Mouse (Mus musculus) yolk sac, embryonic 10.5 days (tissue): ENCODE measurements around the gene Dapk1.
A peak's percentile ranks its signal among the peaks of the same experiment; 100 is the strongest.

Source experiments
- DNase-seq: peaks from one replicate; pipeline ENCODE4 v3.0.0-alpha.2; 2017; ENCODE audit warnings: low spot score

The Dapk1 gene

GRCm38 (mm10) chr13:60695186-60695980 is 93.6 kb downstream of the Dapk1 start:
- no peak for DNase-seq

DNA sequence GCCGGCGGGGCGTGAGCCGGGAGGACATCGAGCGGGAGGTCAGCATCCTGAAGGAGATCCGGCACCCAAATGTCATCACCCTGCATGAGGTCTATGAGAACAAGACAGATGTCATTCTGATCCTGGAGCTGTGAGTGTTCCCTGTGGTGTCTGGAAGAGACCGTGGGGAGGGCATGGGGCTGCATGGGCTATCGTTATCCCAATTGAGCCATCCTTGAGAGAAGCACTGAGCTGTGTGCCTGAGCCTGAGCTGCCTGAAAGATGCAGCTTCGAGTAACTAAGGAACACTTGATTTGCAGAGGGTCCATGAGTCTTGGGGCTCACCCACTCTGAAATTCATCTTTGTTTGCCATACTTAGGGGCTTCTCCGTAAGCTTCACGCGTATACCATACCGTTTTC is 94.6 kb downstream of the Dapk1 start:
- DNase-seq = no peak

- no peak for DNase-seq
Observed at GRCm38 (mm10) chr13:60696741-60697140, 95.0 kb downstream of the Dapk1 start.

DNA sequence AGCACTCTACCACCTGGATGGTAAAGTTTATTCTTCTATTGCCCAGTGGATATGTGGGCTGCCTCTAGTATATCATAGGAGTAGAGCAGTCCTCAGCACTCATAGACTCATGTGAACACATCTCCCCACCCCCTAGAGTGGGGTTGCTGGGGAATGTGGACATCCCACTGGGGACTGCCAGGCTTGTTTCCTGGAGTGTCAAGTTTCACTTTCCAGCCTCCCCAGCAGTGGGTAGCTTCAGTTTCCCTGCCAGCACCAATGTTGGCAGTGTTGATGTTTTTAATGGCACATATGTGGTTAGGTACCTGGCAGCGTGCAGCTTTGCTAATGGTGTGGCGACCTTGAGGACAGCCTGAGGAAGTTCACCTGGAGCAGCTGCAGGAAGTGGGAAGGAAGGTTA is 96.3 kb downstream of the Dapk1 start:
- DNase-seq = no peak

DNA sequence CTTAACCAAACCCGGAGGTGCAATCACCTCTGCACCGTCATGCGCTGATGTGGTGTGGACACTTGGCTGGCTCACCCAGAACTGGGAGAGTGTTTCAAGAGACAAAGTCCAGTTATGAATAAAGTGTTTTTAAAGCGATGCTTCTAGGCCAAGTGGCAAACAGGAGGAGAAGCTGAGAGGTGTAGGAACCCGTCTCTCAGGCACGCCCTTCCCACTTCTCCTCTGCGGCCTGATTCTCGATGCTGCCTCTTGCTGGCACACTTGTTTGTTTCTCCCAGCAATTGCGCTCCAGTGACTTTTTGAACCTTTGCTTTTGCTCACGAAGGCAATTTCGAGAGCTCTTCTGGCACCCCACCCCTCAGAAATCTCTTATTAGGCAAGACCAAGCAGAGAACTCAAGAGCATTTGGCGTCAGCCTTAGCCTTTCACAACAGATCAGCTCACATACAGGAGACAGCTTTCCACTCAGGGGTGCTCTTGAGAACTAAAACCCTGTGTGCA is 100.0 kb downstream of the Dapk1 start:
- peak; percentile 9 for DNase-seq

GRCm38 (mm10) chr13:60707541-60708468 is 106.1 kb downstream of the Dapk1 start:
- DNase-seq = no peak

DNA sequence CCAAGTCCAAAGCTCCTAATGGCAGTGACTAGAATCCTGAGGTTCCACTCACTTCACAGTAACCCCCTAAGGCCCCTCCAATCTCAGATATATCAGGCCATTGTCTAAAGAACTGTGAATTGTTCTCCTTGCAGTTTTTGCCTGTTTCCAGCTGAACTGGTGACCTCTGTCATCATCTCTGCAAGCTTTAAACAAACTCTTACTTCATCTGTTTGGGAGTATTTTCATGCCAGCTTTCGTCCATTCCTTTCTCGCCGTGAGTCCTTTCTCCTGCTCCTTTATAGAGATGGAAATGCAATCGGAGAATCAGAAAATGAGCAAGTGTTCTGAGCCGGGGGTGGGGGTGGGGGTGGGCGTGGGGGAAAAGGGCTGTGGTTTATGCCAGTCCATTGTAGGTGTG is 107.4 kb downstream of the Dapk1 start:
- no peak for DNase-seq

- no peak for DNase-seq
Observed at GRCm38 (mm10) chr13:60710963-60711362, 109.2 kb downstream of the Dapk1 start.

DNA sequence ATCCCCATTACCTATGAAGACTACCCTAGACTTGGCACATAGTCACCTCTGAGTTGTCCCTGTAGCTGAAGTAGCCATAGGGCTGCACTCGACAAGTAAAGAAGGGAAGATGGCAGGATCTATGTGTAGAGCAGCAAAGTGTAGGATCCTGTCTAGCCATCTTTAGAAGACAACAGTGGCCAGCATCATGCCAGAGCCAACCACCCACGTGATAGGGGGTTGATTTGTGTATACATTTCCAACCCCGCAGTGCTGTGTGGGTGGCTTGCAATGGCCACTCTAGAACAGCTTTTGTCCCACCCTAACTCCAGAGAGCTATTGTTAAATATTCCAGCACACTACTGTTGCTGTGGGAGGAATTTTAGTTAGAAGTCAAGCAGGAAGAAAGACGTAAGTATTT is 111.8 kb downstream of the Dapk1 start:
- no peak for DNase-seq

DNA sequence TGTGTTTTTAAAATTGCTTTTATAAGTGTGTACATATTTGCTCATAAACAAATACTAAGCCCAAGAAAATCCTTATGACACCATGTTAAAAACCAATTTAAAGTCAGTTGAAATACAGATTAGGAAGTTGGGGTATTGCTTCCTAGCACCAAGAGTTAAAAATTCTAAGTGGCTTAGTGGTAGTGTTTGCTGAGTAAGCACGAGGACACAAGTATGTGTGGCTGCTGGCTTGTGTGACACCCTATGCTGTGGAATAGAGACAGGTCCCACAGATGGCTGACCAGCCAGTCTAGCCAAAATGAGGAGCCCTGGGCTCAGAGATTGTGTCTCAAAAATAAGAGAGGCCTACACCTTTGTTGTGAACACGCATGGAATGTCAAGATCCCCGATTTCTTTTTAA is 114.4 kb downstream of the Dapk1 start:
- no peak for DNase-seq

- DNase-seq = no peak
Observed at GRCm38 (mm10) chr13:60717421-60717820, 115.7 kb downstream of the Dapk1 start.

GRCm38 (mm10) chr13:60719581-60719980 is 117.8 kb downstream of the Dapk1 start:
- no peak for DNase-seq

GRCm38 (mm10) chr13:60722763-60723162 is 121.0 kb downstream of the Dapk1 start:
- DNase-seq = no peak

DNA sequence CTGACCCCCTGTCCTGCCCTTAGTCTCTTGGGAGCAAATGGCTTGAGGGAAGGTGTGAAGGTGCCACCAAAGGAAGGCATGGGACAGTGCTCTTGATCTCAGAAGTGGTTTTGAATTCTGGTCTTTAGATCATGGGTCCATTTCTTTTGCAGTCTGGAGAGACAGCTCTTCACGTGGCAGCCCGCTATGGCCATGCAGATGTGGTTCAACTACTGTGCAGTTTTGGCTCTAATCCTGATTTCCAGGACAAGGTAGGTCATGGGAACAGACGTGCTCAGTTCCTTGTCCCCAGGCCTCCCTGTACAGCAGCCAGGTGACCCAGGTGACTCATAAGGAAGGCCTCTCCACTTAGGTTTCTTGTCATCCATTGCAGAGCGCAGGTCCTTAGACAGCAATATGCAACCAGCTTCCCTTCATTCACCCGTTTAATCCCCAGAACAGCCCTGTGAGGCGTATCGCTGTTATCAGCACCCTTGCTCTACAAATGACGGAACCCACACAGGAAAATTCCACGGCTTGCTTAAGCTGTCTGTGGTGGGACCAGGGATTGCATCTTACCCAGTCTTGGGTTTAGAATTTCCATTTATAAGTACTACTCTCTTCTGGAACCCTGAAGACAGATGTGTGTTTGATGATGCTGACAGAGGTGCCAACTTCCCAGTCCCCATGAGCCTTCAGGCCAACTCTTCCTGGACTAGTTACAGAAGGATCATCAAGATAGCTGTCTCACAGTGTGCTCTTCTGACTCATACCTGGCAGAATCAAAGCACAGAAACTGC is 126.7 kb downstream of the Dapk1 start:
- no peak for DNase-seq

DNA sequence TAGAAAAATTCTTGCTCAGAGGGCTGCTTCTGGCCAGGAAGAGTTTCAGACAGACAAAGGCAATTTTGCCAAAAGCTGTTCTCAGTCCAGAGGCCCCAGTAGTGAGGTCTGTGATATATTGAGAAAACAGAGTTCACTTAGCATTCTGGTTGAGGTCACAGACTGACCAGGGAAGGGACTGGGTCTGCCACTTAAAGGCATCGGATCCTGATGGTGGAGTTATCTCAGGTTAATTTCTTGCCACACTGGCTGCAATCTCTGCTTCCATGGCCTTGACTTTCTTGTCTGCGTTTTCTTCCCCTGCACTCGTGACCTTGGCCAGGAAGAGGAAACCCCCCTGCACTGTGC is 127.3 kb downstream of the Dapk1 start:
- no peak for DNase-seq

GRCm38 (mm10) chr13:60730587-60730986 is 128.8 kb downstream of the Dapk1 start:
- no peak for DNase-seq

DNA sequence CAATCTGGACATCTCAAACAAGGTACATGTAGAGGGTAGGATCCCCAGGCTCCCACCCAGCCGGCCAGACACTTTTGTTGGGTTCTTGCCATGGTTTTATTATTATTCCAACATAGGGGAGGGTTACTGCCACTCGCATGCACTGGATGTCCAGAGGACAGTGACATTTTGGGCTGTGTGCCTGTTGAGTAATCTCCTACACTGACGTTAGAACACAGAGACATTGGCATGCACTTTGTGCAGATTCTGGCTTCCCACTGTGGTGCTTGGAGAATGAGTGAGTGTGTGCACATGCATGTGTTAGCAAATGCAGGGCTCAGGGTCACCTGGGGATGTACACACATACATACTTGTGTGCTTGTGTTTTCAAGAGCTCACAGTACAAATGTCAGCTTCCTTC is 129.3 kb downstream of the Dapk1 start:
- no peak for DNase-seq

- DNase-seq = no peak
Observed at GRCm38 (mm10) chr13:60735306-60735705, 133.6 kb downstream of the Dapk1 start.

GRCm38 (mm10) chr13:60736421-60737105 is 134.8 kb downstream of the Dapk1 start:
- DNase-seq = peak; percentile 74

GRCm38 (mm10) chr13:60737632-60738324 is 136.0 kb downstream of the Dapk1 start:
- DNase-seq = peak; percentile 90

- DNase-seq = peak; percentile 76
Observed at GRCm38 (mm10) chr13:60738429-60738828, 136.7 kb downstream of the Dapk1 start.
